Comparison of ENCODE assay signal across 15 mouse cellular contexts in genomic region chr1:172785322-172785721, GRCm38 (mm10).
"Had no signal": no experiment of that assay in that cellular context is flagged by ENCODE, and none has a peak within 500 bp of the region (broad histone marks: within the 10 kb centered on the region; RNA-seq: fewer than 3 reads in every experiment).

No protein-coding gene starts in this region.

- H3K4me3 ChIP-seq: left cerebral cortex, adult 2 months; megakaryocyte, embryonic 14.5 days; midbrain, embryonic 15.5 days; myocyte; neural tube, embryonic 13.5 days had no signal

- DNase-seq: kidney, postnatal 10 days; layer of hippocampus, postnatal 36 days; lung, adult 2 months; lung, postnatal 14 days; retina, postnatal 1 day; right cerebral cortex, postnatal 25 days; thymus, adult 18-20 months; thymus, postnatal 36 days had no signal

- H3K27ac ChIP-seq: left cerebral cortex, adult 2 months; macrophage; midbrain, embryonic 15.5 days; neural tube, embryonic 13.5 days had no signal

- H3K9me3 ChIP-seq: midbrain, embryonic 15.5 days; neural tube, embryonic 13.5 days had no signal

- H3K9ac ChIP-seq: midbrain, embryonic 15.5 days; neural tube, embryonic 13.5 days had no signal

- H3K4me2 ChIP-seq: midbrain, embryonic 11.5 days; midbrain, embryonic 15.5 days; neural tube, embryonic 13.5 days had no signal

- H3K4me1 ChIP-seq: midbrain, embryonic 15.5 days; neural tube, embryonic 13.5 days had no signal

- ATAC-seq: midbrain, embryonic 15.5 days had no signal

- H3K27me3 ChIP-seq: megakaryocyte, embryonic 14.5 days; midbrain, embryonic 15.5 days; neural tube, embryonic 13.5 days had no signal

- H3K36me3 ChIP-seq: midbrain, embryonic 15.5 days; neural tube, embryonic 13.5 days had no signal
